Mouse (Mus musculus) small intestine, adult 2 months (tissue): Measurements from ENCODE around the gene C1d. TPM values are rescaled to one million over a fixed set of nuclear protein-coding genes. Genes with fewer than 3 reads are reported as not detected.
"Not testable (repeated sequence)": the region's sequence is repeated elsewhere in the genome, so short reads cannot be mapped to it uniquely, and the experiment has no call there.

ENCODE experiments used
- H3K27ac ChIP-seq: fragments of 200-500 bp; 2 replicates; pipeline ENCODE4 v1.5.1; 2012; ENCODE audit warnings: low read depth, low read length, control low read depth, inconsistent platforms; ENCODE audit not compliant: insufficient read depth
- H3K27me3 ChIP-seq: fragments of 200-500 bp; 2 replicates; pipeline ENCODE4 v1.6.1; 2012; ENCODE audit warnings: mild to moderate bottlenecking, moderate library complexity, low read length, inconsistent platforms; ENCODE audit not compliant: control insufficient read depth, insufficient read depth
- H3K36me3 ChIP-seq: fragments of 200-500 bp; 2 replicates; pipeline ENCODE4 v1.6.1; 2012; ENCODE audit warnings: mild to moderate bottlenecking, low read length, control low read depth, inconsistent platforms; ENCODE audit not compliant: control insufficient read depth, insufficient read depth
- H3K4me1 ChIP-seq: fragments of 200-500 bp; 2 replicates; pipeline ENCODE4 v1.6.1; 2012; ENCODE audit warnings: low read length, inconsistent platforms, mixed read lengths; ENCODE audit not compliant: control insufficient read depth, insufficient read depth, insufficient read length
- H3K4me3 ChIP-seq: fragments of 200-500 bp; 2 replicates; pipeline ENCODE4 v1.5.1; 2012; ENCODE audit warnings: low read depth, mild to moderate bottlenecking, control low read depth, inconsistent platforms, low read length, moderate library complexity
- CTCF ChIP-seq: fragments of 200-500 bp; IDR thresholded peaks from 2 replicates; pipeline ENCODE4 v1.5.1; 2012; ENCODE audit warnings: low read depth, mild to moderate bottlenecking, control low read depth, inconsistent platforms, low read length, moderate library complexity, mixed read lengths; ENCODE audit not compliant: insufficient replicate concordance, insufficient read length; ENCODE audit errors: extremely low read depth
- POLR2A ChIP-seq: fragments of 200-500 bp; IDR thresholded peaks from 2 replicates; pipeline ENCODE4 v1.6.1; 2012; ENCODE audit warnings: low read depth, mild to moderate bottlenecking, control low read depth, inconsistent platforms, low read length, moderate library complexity
- WGBS: fragments of 180-500 bp; shearing (Covaris S2); methylation state at CpG from one replicate; pipeline ENCODE4 v1.1.7; 2018; 5-methylcytosine and 5-hydroxymethylcytosine counted together
- polyA plus RNA-seq: library from polyadenylated mRNA; depleted of rRNA; stranded (reverse); fragments of >200 nt; gene quantifications from 2 replicates; pipeline ENCODE4 v1.2.3, GENCODE M21; 2012

C1d gene
- polyA plus RNA-seq, 1 experiment, result 1.5 TPM

DNA sequence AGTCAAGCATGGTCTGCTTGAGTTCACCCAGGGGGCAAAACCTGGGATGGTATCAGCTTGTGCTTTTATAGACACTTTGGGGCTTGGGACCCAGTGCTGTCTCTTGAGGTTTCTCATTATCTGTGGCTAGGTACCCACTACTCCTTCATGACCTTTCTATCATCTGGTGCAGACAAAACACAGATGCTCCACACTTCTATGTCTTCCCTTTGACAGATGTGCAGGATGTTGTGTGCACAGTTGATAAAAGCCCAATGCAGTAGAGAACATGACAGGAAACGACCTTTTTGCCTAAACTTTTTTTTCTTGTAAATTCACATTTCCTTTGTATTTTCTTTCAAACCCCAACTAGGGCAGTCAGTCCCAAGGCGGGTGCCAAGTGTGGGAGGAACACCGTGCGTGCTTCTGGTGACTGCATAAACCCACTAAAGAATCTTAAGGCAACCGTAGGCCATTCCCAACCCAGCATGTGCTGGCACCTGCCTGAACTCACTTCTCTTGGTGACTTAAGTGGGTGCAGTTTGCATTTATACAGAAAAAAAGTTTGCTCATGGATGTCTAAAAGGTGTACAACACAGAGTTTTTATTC lies 20.8 kb upstream of the C1d start:
- 73% methylated on average over 5 of the region's 5 CpGs for WGBS
- H3K36me3 ChIP-seq, result peaks cover 12% of the 10 kb centered on the region
- no peak for TF ChIP-seq CTCF
- no peak for TF ChIP-seq POLR2A
- H3K27ac ChIP-seq, result no peak overlapping the region
- no peak overlapping the region for H3K4me3 ChIP-seq
- H3K4me1 ChIP-seq, result no peaks in the 10 kb centered on the region
- no peaks in the 10 kb centered on the region for H3K27me3 ChIP-seq

DNA sequence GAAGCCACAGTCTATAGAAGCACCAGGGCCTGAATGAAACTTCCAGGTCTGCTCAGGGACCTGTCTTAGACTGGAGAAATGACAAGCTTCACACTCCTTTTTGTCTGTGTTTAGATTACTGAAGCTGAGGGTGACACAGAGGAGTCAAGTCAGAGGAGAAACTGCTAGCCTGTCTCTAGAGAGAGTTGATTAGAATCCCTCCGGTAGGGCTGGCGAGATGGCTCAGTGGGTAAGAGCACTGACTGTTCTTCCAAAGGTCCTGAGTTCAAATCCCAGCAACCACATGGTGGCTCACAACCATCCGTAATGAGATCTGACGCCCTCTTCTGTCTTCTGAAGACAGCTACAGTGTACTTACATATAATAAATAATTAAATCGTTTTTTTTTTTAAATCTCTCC lies 18.8 kb upstream of the C1d start:
- H3K4me1 ChIP-seq, H3K4me3 ChIP-seq, H3K36me3 ChIP-seq, H3K27ac ChIP-seq, H3K27me3 ChIP-seq: not testable (repeated sequence)
- 89% methylated on average over 5 of the region's 5 CpGs for WGBS

DNA sequence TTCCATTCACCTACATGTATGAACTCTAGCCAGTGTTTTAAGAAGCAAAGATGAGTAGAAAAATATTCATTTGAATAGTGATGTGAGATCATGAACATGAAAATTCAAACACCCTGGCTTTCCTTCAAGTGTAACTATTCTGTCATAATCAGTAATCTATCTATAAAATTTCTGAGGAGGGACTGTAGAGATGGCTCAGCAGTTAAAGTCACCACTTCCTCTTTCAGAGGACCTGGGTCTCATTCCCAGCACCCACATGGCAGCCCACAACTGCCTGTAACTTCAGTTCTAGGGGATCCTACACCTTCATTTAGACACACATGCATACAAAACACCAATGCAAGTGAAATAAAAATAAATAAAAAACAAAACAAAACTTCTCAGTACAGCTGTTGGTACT lies 8.7 kb upstream of the C1d start:
- Histone ChIP-seq H3K27ac (no peak overlapping the region), H3K27me3 (no peaks in the 10 kb centered on the region), H3K4me1 (no peaks in the 10 kb centered on the region), H3K4me3 (no peak overlapping the region), H3K36me3 (no peaks in the 10 kb centered on the region)
- TF ChIP-seq CTCF (no peak), POLR2A (no peak)

DNA sequence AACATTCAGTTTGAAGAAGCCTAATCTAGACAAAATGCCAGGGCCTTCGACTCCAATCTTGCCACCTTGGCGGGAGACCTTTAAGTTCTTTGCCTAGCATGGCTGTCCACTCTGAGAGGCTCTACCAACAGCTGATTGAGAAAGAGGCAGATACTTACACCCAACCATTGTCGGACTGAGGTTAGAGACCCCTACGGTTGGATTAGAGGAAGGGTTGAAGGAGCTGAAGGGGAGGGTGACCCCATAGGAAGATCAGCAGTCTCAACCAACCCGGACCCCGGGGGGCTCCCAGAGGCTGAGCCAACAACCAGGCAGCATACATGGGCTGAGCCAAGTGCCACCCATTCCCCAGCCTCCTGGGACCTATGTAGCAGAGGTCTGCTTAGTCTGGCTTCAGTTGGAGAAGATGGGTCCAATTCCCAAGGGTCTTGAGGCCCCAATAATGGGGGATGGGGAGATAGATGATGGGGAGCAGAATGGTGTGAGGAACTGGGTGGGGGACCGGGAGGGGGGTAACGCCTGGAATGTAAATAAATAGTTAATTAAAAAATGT lies 490 bp upstream of the C1d start:
- peak overlapping the region; percentile 89 for H3K4me3 ChIP-seq
- 54% methylated on average over 8 of the region's 8 CpGs for WGBS
- no peak for TF ChIP-seq POLR2A
- H3K4me1 ChIP-seq, result peaks cover 3% of the 10 kb centered on the region
- H3K27me3 ChIP-seq, result no peaks in the 10 kb centered on the region
- H3K27ac ChIP-seq, result no peak overlapping the region
- H3K36me3 ChIP-seq, result no peaks in the 10 kb centered on the region

DNA sequence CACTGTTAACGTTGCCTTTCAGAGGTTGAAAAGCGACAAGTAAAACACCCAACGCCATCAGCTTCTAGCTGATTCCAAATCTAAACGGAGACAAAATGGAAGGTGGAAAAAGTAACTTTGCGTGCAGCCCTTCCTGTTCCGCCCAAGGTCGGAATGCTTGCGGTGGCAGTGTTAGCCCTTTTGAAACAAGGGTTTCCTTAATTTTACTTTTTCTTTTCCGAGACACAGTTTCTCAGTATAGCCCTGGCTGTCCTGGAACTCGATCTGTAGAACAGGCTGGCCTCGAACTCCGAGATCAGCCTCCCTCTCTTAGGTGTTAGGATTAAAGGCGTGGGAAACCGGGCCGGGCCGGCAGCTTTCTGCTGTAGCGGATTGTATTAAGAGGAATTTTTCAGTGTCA lies 482 bp downstream of the C1d start:
- TF ChIP-seq CTCF (no peak), POLR2A (no peak)
- peaks cover 3% of the 10 kb centered on the region for H3K4me1 ChIP-seq
- WGBS, result under 1% methylated on average over 17 of the region's 17 CpGs
- H3K36me3 ChIP-seq, result peaks cover 3% of the 10 kb centered on the region; the same call in 1 of the 2 replicates
- no peaks in the 10 kb centered on the region for H3K27me3 ChIP-seq
- H3K27ac ChIP-seq, result peak overlapping the region; percentile 78
- peak overlapping the region; percentile 89 for H3K4me3 ChIP-seq

DNA sequence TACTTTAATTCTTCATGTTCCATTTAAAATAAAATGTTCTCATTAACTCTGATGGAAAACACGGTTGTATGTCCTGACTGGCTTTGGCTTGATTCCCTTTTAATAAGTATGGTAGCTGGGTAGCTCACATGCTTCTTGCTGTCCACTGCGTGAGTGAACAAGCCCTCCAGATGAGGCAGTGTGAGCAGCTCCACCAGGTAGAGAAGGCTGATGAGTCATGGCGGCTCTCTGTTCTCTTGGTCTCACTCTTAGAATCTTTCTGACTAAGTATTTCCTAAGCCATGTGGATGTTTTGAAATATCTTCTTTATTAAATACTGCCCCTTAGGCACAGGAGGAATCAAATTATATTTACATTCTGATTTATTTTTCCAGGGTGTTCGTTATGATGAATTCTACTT lies 9.8 kb downstream of the C1d start:
- 91% methylated on average over 4 of the region's 4 CpGs for WGBS
- Histone ChIP-seq H3K27ac (no peak overlapping the region), H3K27me3 (no peaks in the 10 kb centered on the region), H3K4me1 (no peaks in the 10 kb centered on the region), H3K4me3 (no peak overlapping the region), H3K36me3 (peaks cover 13% of the 10 kb centered on the region)
- TF ChIP-seq POLR2A (no peak), CTCF (no peak)

DNA sequence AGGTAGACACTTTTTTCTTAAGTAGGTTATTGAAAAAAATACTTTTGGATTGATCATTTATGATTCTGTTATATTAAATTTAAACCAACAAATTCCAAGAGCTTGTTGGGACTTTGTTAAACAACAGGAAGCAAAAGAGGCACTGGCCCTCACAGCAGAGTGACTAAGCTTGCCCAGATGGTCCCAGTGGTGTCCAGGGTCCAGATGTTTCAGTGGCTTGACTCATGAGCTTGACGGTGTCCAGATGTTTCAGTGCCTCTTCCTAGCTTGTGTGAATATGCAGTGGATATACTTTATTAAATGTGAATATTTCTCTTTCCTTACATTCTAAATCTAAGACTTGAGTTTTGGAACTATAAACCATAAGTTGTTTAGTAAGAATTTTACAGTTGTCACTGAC lies 11.4 kb downstream of the C1d start:
- 84% methylated on average over 1 of the region's 1 CpGs for WGBS
- no peak overlapping the region for H3K4me3 ChIP-seq
- no peaks in the 10 kb centered on the region for H3K27me3 ChIP-seq
- TF ChIP-seq CTCF (no peak), POLR2A (no peak)
- no peak overlapping the region for H3K27ac ChIP-seq
- H3K4me1 ChIP-seq, result no peaks in the 10 kb centered on the region
- H3K36me3 ChIP-seq, result peaks cover 11% of the 10 kb centered on the region

DNA sequence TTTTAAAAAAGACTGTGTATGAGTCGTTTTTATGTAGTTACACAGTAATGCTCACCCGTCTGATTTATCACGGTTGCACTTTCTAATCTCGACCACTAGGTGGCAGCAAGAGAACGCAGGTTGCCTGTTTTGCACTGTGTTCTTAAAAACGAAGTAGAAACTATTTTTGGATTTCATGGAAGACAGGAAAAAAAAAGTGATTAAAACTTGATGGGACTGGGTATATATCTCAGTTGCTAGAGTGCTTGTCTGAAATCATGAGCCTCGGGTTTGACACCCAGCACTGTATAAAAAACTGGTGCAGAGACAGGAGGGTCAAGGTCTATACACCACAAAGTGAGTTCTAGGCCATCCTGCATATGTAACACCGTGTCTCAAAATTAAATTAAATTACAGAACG lies 22.6 kb downstream of the C1d start:
- Histone ChIP-seq H3K4me1 (no peaks in the 10 kb centered on the region), H3K36me3 (no peaks in the 10 kb centered on the region), H3K4me3 (no peak overlapping the region), H3K27ac (no peak overlapping the region), H3K27me3 (no peaks in the 10 kb centered on the region)
- TF ChIP-seq POLR2A (no peak), CTCF (no peak)
- 12% methylated on average over 9 of the region's 9 CpGs for WGBS
